Mouse (Mus musculus) heart, adult 2 months (tissue): ENCODE measurements around the gene Hspa12a. TPM values are rescaled to one million over a fixed set of nuclear protein-coding genes. Genes with fewer than 3 reads are reported as not detected.
A peak's percentile ranks its signal among the peaks of the same experiment; 100 is the strongest.

Experiments
- DNase-seq, 2 experiments: peaks; one replicate each; pipeline ENCODE4 v3.0.0; 2021
- H3K27ac ChIP-seq: fragments of 200-600 bp; 2 replicates; pipeline ENCODE4 v1.8.1; 2022
- H3K27me3 ChIP-seq: fragments of 200-500 bp; 2 replicates; pipeline ENCODE4 v1.6.1; 2012; ENCODE audit warnings: mild to moderate bottlenecking, low read length, inconsistent platforms, mixed read lengths; ENCODE audit not compliant: control insufficient read depth, insufficient read depth
- H3K36me3 ChIP-seq: fragments of 200-500 bp; 2 replicates; pipeline ENCODE4 v1.6.1; 2012; ENCODE audit warnings: low read length, inconsistent platforms; ENCODE audit not compliant: control insufficient read depth, insufficient read depth
- H3K4me1 ChIP-seq: fragments of 200-500 bp; 2 replicates; pipeline ENCODE4 v1.6.1; 2011; ENCODE audit warnings: low read length; ENCODE audit not compliant: control insufficient read depth, insufficient read depth
- H3K4me3 ChIP-seq: fragments of 200-600 bp; 2 replicates; pipeline ENCODE4 v1.8.1; 2022
- H3K79me2 ChIP-seq: fragments of 200-500 bp; replicated peaks from 2 replicates; pipeline ENCODE4 v1.6.1; 2012; ENCODE audit warnings: mild to moderate bottlenecking, inconsistent platforms, low read length, moderate library complexity, mixed read lengths; ENCODE audit not compliant: control insufficient read depth, insufficient read depth
- H3K9ac ChIP-seq: fragments of 200-500 bp; 2 replicates; pipeline ENCODE4 v1.6.1; 2012; ENCODE audit warnings: low read depth, mild to moderate bottlenecking, control low read depth, inconsistent platforms, low read length, mixed read lengths
- CTCF ChIP-seq: fragments of 200-600 bp; IDR thresholded peaks from 2 replicates; pipeline ENCODE4 v1.8.1; 2022; ENCODE audit warnings: antibody characterized with exemption, mild to moderate bottlenecking, moderate library complexity
- EP300 ChIP-seq: fragments of 200-500 bp; IDR thresholded peaks from 2 replicates; pipeline ENCODE4 v1.6.1; 2011; ENCODE audit warnings: low read depth, low read length, control low read depth; ENCODE audit not compliant: insufficient read depth
- POLR2A ChIP-seq: fragments of 200-500 bp; IDR thresholded peaks from 2 replicates; pipeline ENCODE4 v1.6.1; 2011; ENCODE audit warnings: mild to moderate bottlenecking, low read depth, low read length, control low read depth; ENCODE audit not compliant: insufficient read depth
- WGBS: fragments of 180-500 bp; shearing (Covaris S2); methylation state at CpG from one replicate; pipeline ENCODE4 v1.1.7; 2018; 5-methylcytosine and 5-hydroxymethylcytosine counted together
- intact Hi-C: fragments of 180-260 bp; cut with DNase I; formaldehyde crosslinking; loops from one replicate; pipeline ENCODE4 v1.15.1; 2025
- polyA plus RNA-seq: library from polyadenylated mRNA; depleted of rRNA; stranded (reverse); fragments of >200 nt; gene quantifications from 2 replicates; pipeline ENCODE4 v1.2.3, GENCODE M21; 2012
- total RNA-seq, 2 experiments: library from RNA; stranded (reverse); gene quantifications; 2 replicates each; pipeline ENCODE4 v1.2.3; 2021

Gene Hspa12a
- total and polyA plus RNA-seq, 3 experiments: 12.2 to 17.7 (median 14.7) TPM

- Histone ChIP-seq H3K36me3 (no peaks in the 10 kb centered on the region), H3K79me2 (no peaks in the 10 kb centered on the region), H3K27me3 (no peaks in the 10 kb centered on the region), H3K4me3 (no peak overlapping the region), H3K9ac (no peak overlapping the region; the same call in 1 of the 2 replicates), H3K27ac (peak overlapping the region; percentile 75), H3K4me1 (peaks cover 18% of the 10 kb centered on the region)
- peak; percentile 39 to 48 for DNase-seq
- TF ChIP-seq POLR2A (0 out of 2 replicates have a peak, but pooled peaks have one; percentile 21), CTCF (no peak)
- 20% methylated on average over 14 of the region's 14 CpGs for WGBS
- intact Hi-C loops: no loop called here
Observed at GRCm38 (mm10) chr19:58818571-58819415, 124.7 kb downstream of the Hspa12a start.

DNA sequence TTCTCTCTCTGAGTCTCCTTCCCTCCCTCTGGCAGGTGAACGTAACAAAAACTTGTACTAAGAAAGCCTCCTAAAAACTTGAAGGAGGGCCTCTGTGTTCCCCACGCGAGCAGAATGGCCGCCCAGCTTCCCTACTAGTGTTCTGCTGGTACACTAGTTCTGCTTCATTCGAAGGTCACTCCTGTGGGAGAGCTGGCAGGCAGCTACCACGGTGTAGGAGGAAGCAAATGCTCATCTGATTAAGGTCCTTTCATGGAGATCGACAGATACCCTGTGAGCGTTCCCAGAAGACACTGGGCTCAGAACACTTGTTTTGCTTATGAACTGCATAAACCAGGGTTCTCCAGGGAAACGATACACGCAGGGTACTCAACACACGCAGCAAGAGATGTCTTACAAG, 126.1 kb downstream of the Hspa12a start:
- H3K27me3 ChIP-seq: no peaks in the 10 kb centered on the region
- peak overlapping the region; percentile 75 for H3K27ac ChIP-seq
- no peak overlapping the region for H3K9ac ChIP-seq
- no peak overlapping the region for H3K4me3 ChIP-seq
- no peaks in the 10 kb centered on the region for H3K36me3 ChIP-seq
- peaks cover 18% of the 10 kb centered on the region for H3K4me1 ChIP-seq
- H3K79me2 ChIP-seq: no peaks in the 10 kb centered on the region
- intact Hi-C loops: no loop called here
- 72% methylated on average over 11 of the region's 11 CpGs for WGBS
- TF ChIP-seq POLR2A (no peak), EP300 (no peak), CTCF (no peak)
- no peak for DNase-seq

DNA sequence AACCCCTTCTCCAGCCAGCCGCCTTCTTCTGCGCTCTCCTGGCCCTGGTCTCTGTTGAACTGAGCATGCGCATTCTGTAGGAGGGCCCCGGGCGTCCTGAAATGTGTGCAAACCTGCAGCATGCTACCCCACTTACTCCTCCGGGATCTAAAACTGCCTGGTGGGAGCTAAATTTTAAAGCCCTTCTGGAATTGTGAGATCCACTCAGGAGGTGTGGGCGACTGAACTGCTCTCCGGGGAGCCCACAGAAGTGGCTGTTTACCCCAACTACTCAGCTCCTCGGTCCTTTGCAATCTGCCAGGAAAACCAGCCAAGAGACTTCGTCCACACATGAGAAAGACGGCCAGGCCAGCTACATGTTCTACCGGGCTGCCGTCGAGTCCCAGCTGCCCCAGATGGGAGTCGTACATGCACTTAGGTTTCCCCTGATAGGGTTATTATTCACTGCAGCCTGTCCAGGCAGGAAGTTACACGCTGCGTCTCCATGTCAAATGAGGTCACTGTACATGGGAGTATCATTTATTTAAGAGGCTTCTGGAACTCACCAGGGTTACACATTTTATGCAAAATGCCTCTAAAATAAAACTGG, 126.9 kb downstream of the Hspa12a start:
- no peaks in the 10 kb centered on the region for H3K79me2 ChIP-seq
- intact Hi-C loops: no loop called here
- no peak overlapping the region for H3K9ac ChIP-seq
- H3K36me3 ChIP-seq: no peaks in the 10 kb centered on the region
- H3K27me3 ChIP-seq: no peaks in the 10 kb centered on the region
- TF ChIP-seq EP300 (no peak), POLR2A (no peak), CTCF (no peak)
- peak; percentile 63 to 71 for DNase-seq
- no peak overlapping the region for H3K4me3 ChIP-seq
- peaks cover 17% of the 10 kb centered on the region for H3K4me1 ChIP-seq
- 34% methylated on average over 17 of the region's 17 CpGs for WGBS
- H3K27ac ChIP-seq: peak overlapping the region; percentile 75

DNA sequence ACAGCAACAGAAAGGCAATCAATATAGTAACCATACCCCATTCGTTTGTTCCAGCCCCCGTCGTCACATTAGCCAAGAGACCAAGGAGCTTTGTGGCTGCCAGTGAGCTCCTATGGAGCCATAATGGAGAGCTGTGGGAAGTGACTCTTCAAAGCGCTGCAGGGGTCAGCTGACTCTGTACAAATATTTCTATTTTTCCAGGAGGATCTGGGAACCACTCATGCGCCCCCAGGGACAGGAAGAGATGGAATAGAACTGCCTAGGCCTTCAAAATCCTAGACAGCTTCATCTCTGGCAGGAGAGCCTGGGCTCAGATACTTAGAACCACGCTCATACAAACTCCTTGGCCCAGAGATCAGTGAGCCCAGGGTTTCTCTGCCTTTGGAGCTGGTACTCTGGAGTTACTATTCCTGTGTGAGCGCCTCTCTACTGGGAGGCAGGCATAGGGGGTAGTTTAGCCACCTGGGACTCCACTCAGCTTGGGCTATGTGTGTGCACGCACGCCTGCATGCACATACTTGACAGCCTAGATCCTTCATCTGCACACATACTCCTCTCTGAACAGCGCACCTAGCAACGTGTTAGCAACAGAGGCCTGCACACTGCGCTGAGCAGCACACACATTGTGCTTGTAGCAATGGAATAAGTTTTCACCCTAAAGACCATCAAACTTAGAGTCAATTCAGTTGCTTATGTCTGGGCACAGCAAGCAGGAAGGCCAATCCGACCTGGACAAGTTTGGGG, 128.1 kb downstream of the Hspa12a start:
- intact Hi-C loops: no loop called here
- DNase-seq: no peak
- Histone ChIP-seq H3K36me3 (no peaks in the 10 kb centered on the region), H3K27ac (peak overlapping the region; percentile 75), H3K4me3 (no peak overlapping the region), H3K9ac (no peak overlapping the region), H3K79me2 (no peaks in the 10 kb centered on the region), H3K27me3 (no peaks in the 10 kb centered on the region), H3K4me1 (peaks cover 17% of the 10 kb centered on the region)
- TF ChIP-seq EP300: no peak
- TF ChIP-seq POLR2A: no peak
- no peak for TF ChIP-seq CTCF
- 85% methylated on average over 13 of the region's 13 CpGs for WGBS

DNA sequence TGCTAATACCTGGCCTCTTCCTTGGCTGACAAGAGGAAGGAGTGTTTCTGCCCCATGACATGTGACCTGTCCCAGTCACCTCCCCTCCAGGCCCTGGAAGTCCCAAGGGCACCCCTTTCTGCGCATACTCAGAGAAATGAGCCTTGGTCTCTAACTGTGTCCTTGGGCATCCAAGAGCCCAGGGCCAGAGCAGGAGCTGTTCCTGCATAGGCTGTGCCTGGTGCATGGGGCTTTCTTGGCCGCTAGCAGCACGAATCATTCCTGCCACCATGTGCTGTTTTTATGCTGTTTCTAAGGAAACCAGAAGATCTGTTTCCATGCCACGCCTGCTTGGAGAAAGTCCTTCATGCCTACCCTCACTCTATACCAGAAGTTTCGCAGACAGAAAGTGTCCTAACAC, 132.9 kb downstream of the Hspa12a start:
- no peak for TF ChIP-seq CTCF
- TF ChIP-seq EP300: no peak
- no peak for TF ChIP-seq POLR2A
- Histone ChIP-seq H3K79me2 (no peaks in the 10 kb centered on the region), H3K9ac (no peak overlapping the region), H3K36me3 (no peaks in the 10 kb centered on the region), H3K4me1 (peaks cover 1% of the 10 kb centered on the region; the same call in 1 of the 2 replicates), H3K27me3 (no peaks in the 10 kb centered on the region), H3K4me3 (no peak overlapping the region), H3K27ac (no peak overlapping the region)
- DNase-seq: no peak
- intact Hi-C loops: no loop called here
- 80% methylated on average over 5 of the region's 5 CpGs for WGBS

DNA sequence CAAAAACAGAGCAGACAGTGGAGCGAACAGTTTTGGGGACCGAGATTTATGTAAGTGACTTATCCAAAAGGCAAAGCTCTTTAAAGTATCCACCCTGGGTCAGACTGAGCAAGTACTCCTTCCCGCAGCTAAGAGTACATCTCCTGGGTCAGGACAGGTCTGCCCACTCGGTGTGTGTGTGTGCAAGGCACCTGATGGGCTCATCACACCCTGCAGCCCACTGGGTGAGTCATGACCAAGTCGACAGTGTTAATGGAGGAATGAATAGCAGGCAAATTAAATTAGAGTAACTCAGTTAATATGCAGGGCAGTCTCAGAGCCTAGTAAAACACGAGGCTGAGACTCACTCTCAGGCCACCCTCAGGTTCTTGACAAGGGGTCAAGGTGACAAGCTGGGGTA, 134.6 kb downstream of the Hspa12a start:
- intact Hi-C loops: loop anchor here (5.0 kb wide), 2 partner anchors 33 to 388 kb away; no protein-coding TSS in a partner anchor
- Histone ChIP-seq H3K36me3 (no peaks in the 10 kb centered on the region), H3K79me2 (no peaks in the 10 kb centered on the region), H3K9ac (no peak overlapping the region), H3K4me1 (no peaks in the 10 kb centered on the region), H3K27me3 (no peaks in the 10 kb centered on the region), H3K4me3 (no peak overlapping the region), H3K27ac (no peak overlapping the region)
- DNase-seq: no peak
- 78% methylated on average over 6 of the region's 6 CpGs for WGBS
- TF ChIP-seq POLR2A: no peak
- TF ChIP-seq EP300: no peak
- TF ChIP-seq CTCF: no peak
